22 mouse cellular contexts compared by ENCODE assay signal in genomic region chr7:132693561-132693960, GRCm38 (mm10).
DNase-seq lines count a peak whose midpoint lies in the region; ATAC-seq and TF ChIP-seq lines count a peak whose summit lies in the region.
"Had no signal": no experiment of that assay in that cellular context is flagged by ENCODE, and none has a peak within 500 bp of the region (broad histone marks: within the 10 kb centered on the region; RNA-seq: fewer than 3 reads in every experiment).

No protein-coding gene starts in this region.

- H3K9ac ChIP-seq in kidney, embryonic 15.5 days, result no peak overlapping the region
- H3K9ac ChIP-seq in heart, adult 2 months (ENCODE audit: low read depth, low read length), result no peak overlapping the region
- H3K9ac ChIP-seq: embryonic facial prominence, embryonic 12.5 days; forebrain, embryonic 12.5 days; heart, embryonic 15.5 days; hindbrain, embryonic 14.5 days had no signal

- intact Hi-C loops in heart, adult 2 months (cut with DNase I), result no loop called here

- H3K4me1 ChIP-seq in kidney, adult 2 months (ENCODE audit: control insufficient read depth, insufficient read depth, low read length), result peaks cover 3% of the 10 kb centered on the region
- H3K4me1 ChIP-seq in kidney, embryonic 15.5 days, result peaks cover 24% of the 10 kb centered on the region
- H3K4me1 ChIP-seq in heart, adult 2 months (ENCODE audit: control insufficient read depth, insufficient read depth, low read length), result peaks cover 13% of the 10 kb centered on the region
- H3K4me1 ChIP-seq: forebrain, embryonic 12.5 days had no signal

- H3K4me3 ChIP-seq in kidney, adult 2 months (ENCODE audit: insufficient read depth, low read depth, low read length), result no peak overlapping the region
- H3K4me3 ChIP-seq in kidney, embryonic 15.5 days (replicated peaks), result no peak overlapping the region
- H3K4me3 ChIP-seq in heart, adult 2 months, result no peak overlapping the region
- H3K4me3 ChIP-seq: embryonic facial prominence, embryonic 12.5 days; forebrain, embryonic 12.5 days; heart, embryonic 15.5 days had no signal

- no peak for TF ChIP-seq CTCF in Patski (IDR thresholded peaks at IDR 0.05)
- no peak for TF ChIP-seq CTCF in kidney, adult 2 months (conservative IDR thresholded peaks at IDR 0.05; ENCODE audit: insufficient read depth, insufficient read length, low read depth, low read length)
- TF ChIP-seq CTCF in heart, adult 2 months (IDR thresholded peaks at IDR 0.05), result no peak

- 0 out of 2 replicates have a peak, but pooled peaks cover 3% of the 10 kb centered on the region for H3K9me3 ChIP-seq in kidney, embryonic 15.5 days (replicated peaks)
- H3K9me3 ChIP-seq: embryonic facial prominence, embryonic 12.5 days; heart, embryonic 15.5 days had no signal

- in situ Hi-C loops in Patski (cut with MboI; ENCODE audit: low pct_unique_long_range_greater_than_20kb), result no loop called here

- no peaks in the 10 kb centered on the region for H3K79me2 ChIP-seq in heart, adult 2 months (replicated peaks; ENCODE audit: control insufficient read depth, insufficient read depth, low read length)

- H3K4me2 ChIP-seq in kidney, embryonic 15.5 days, result no peak overlapping the region
- H3K4me2 ChIP-seq: embryonic facial prominence, embryonic 12.5 days; forebrain, embryonic 12.5 days; heart, embryonic 11.5 days; heart, embryonic 15.5 days; hindbrain, embryonic 14.5 days had no signal

- H3K27me3 ChIP-seq in Patski, result no peaks in the 10 kb centered on the region
- no peaks in the 10 kb centered on the region for H3K27me3 ChIP-seq in kidney, adult 2 months (replicated peaks; ENCODE audit: control insufficient read depth, insufficient read depth, low read length)
- no peaks in the 10 kb centered on the region for H3K27me3 ChIP-seq in kidney, embryonic 15.5 days
- no peaks in the 10 kb centered on the region for H3K27me3 ChIP-seq in heart, adult 2 months (ENCODE audit: control insufficient read depth, insufficient read depth, low read length)
- H3K27me3 ChIP-seq: embryonic facial prominence, embryonic 12.5 days; forebrain, embryonic 12.5 days; heart, embryonic 15.5 days had no signal

- TF ChIP-seq EP300 in heart, adult 2 months (IDR thresholded peaks at IDR 0.05; ENCODE audit: insufficient read depth, low read depth, low read length), result no peak

- TF ChIP-seq POLR2A in kidney, adult 2 months (IDR thresholded peaks at IDR 0.05; ENCODE audit: low read depth, low read length), result no peak
- no peak for TF ChIP-seq POLR2A in heart, adult 2 months (IDR thresholded peaks at IDR 0.05; ENCODE audit: insufficient read depth, low read depth, low read length)

- no peaks in the 10 kb centered on the region for H3K36me3 ChIP-seq in kidney, adult 2 months (ENCODE audit: control insufficient read depth, insufficient read depth, low read length)
- 0 out of 2 replicates have a peak, but pooled peaks cover 4% of the 10 kb centered on the region for H3K36me3 ChIP-seq in kidney, embryonic 15.5 days
- H3K36me3 ChIP-seq in heart, adult 2 months (ENCODE audit: control insufficient read depth, insufficient read depth, low read length), result no peaks in the 10 kb centered on the region
- H3K36me3 ChIP-seq: embryonic facial prominence, embryonic 12.5 days; forebrain, embryonic 12.5 days; heart, embryonic 15.5 days had no signal

- H3K27ac ChIP-seq in kidney, adult 2 months (ENCODE audit: insufficient read depth, low read depth, low read length), result peak overlapping the region; percentile 71; the same call in 1 of the 2 replicates
- H3K27ac ChIP-seq in kidney, embryonic 15.5 days, result peak overlapping the region; percentile 23; the same call in 1 of the 2 replicates
- no peak overlapping the region for H3K27ac ChIP-seq in heart, adult 2 months
- H3K27ac ChIP-seq: embryonic facial prominence, embryonic 12.5 days; forebrain, embryonic 12.5 days; heart, embryonic 15.5 days; hindbrain, embryonic 14.5 days had no signal

- CTCF ChIA-PET in Patski (lab: Charles Lee), result interaction anchor here (1.0 kb wide), 1 partner anchor 16 kb away, joined by 3 read pairs; no protein-coding TSS in a partner anchor

- ATAC-seq in Patski, result peak; percentile 60
- 0 out of 2 replicates have a peak, but pooled peaks have one; percentile 15 for ATAC-seq in kidney, embryonic 15.5 days (replicated peaks; ENCODE audit: low FRiP score)
- ATAC-seq in CD4-positive, CD25-positive, alpha-beta regulatory T cell, adult 4 months, result no peak

- POLR2A ChIA-PET in Patski (lab: Charles Lee), result interaction anchor here (1.1 kb wide), 1 partner anchor 11 kb away, joined by 4 read pairs; no protein-coding TSS in a partner anchor

- 55% methylated on average over 2 of the region's 2 CpGs for WGBS in kidney, adult 2 months
- WGBS in kidney, embryonic 15.5 days, result 66% methylated on average over 2 of the region's 2 CpGs
- WGBS in heart, adult 2 months, result 100% methylated on average over 2 of the region's 2 CpGs

- no peak for DNase-seq in Patski (ENCODE audit: low read depth, low spot score)
- DNase-seq in kidney, adult 2 months, result peak; percentile 84
- peak; percentile 80 for DNase-seq in kidney, postnatal 14 days
- no peak for DNase-seq in heart, adult 2 months
- DNase-seq in natural killer cell, adult 2 months (ENCODE audit: low spot score in 2 of 2), result no peak
- no peak for DNase-seq in ovary, postnatal 36 days (ENCODE audit: low spot score)
- DNase-seq: adrenal gland, adult 2 months; adrenal gland, postnatal 36 days; B cell, adult 2 months; cerebellum, adult 11 months; cerebellum, adult 8-10 months; cerebellum, postnatal 25 days; gastrocnemius, postnatal 10 days; heart, adult 18-20 months; heart, postnatal 14 days had no signal

Comparison
In these comparisons a context has a peak if more than half of its experiments do, and no peak if none do; other contexts are left out.
1. DNase-seq: peak in kidney, adult 2 months (single experiment) and kidney, postnatal 14 days (single experiment); none in Patski (single experiment), heart, adult 2 months (0 of 2), natural killer cell, adult 2 months (0 of 2) and ovary, postnatal 36 days (single experiment).